Mouse (Mus musculus) heart, postnatal 0 days (tissue): ENCODE measurements at regions not wholly inside any gene's neighbourhood (a gene's known extent, or its start where the extent isn't known, plus 50 kb on each side); places are given as distances from the start of the nearest gene placed in this dataset.

Experiments used
- CTCF ChIP-seq: IDR thresholded peaks from 2 replicates; pipeline ENCODE4 v1.5.1; 2016; ENCODE audit warnings: antibody characterized with exemption, control low read depth, low read depth
- EP300 ChIP-seq: IDR thresholded peaks from 2 replicates; pipeline ENCODE4 v1.6.1; 2016; ENCODE audit warnings: antibody characterized with exemption, low read depth

DNA sequence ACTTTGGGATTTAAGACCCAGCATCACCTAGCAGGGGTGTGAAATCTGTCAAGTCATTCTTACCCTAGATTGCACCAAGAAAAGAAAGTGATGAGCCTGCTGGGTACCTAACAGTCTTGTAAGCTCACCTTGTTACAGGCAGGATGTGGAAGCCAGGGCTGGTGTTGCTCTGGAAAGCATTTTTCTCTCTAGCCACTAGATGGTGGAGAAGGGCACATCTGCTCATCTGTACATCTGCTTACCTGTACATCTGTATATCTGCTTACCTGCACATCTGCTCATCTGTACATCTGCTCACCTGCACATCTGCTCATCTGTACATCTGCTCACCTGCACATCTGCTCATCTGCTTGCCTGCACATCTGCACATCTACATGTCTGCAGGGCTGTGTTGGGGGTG is 102.0 kb upstream of the Spata13 start:
- TF ChIP-seq CTCF (0 out of 2 replicates have a peak, but pooled peaks have one; percentile 14), EP300 (no peak)
